Mouse (Mus musculus): Measurements from ENCODE around the gene Eloa.
"Not testable (repeated sequence)": the region's sequence is repeated elsewhere in the genome, so short reads cannot be mapped to it uniquely, and the experiment has no call there.

Eloa gene

GRCm38 (mm10) chr4:135984556-135984955 is 37.0 kb downstream of the Eloa start:
- DNase-seq (ENCODE audit: low spot score in 2 of 2), result no peak

GRCm38 (mm10) chr4:135981524-135982063 is 40.0 kb downstream of the Eloa start:
- DNase-seq (ENCODE audit: low spot score in 2 of 2), result no peak

- DNase-seq (ENCODE audit: low spot score in 2 of 2), result not testable (repeated sequence)
These were observed 41.3 kb downstream of the Eloa start for GRCm38 (mm10) chr4:135980223-135980622.

GRCm38 (mm10) chr4:135976146-135976545 is 45.4 kb downstream of the Eloa start:
- DNase-seq (ENCODE audit: low spot score in 2 of 2), result peak in 1 of 2 experiments; percentile 0

GRCm38 (mm10) chr4:135972911-135973811 is 48.4 kb downstream of the Eloa start:
- no peak for DNase-seq (ENCODE audit: low spot score in 2 of 2)

GRCm38 (mm10) chr4:135972556-135972906 is 49.0 kb downstream of the Eloa start, which contains the start of gene Lypla2:
Gene Lypla2, minus strand, starts transcription at chr4:135972626.
- peak; percentile 84 for DNase-seq (ENCODE audit: low spot score in 2 of 2)

- peak in 1 of 2 experiments; percentile 31 for DNase-seq (ENCODE audit: low spot score in 2 of 2)
These were observed 49.6 kb downstream of the Eloa start for GRCm38 (mm10) chr4:135971805-135972555.

GRCm38 (mm10) chr4:135970585-135970984 is 51.0 kb downstream of the Eloa start:
- peak in 1 of 2 experiments; percentile 1 for DNase-seq (ENCODE audit: low spot score in 2 of 2)

- DNase-seq (ENCODE audit: low spot score in 2 of 2), result no peak
These were observed 52.4 kb downstream of the Eloa start for GRCm38 (mm10) chr4:135969070-135969750.

- DNase-seq (ENCODE audit: low spot score in 2 of 2), result no peak
These were observed 53.2 kb downstream of the Eloa start for GRCm38 (mm10) chr4:135968271-135968869.

GRCm38 (mm10) chr4:135967086-135967760 is 54.3 kb downstream of the Eloa start:
- no peak for DNase-seq (ENCODE audit: low spot score in 2 of 2)

- no peak for DNase-seq (ENCODE audit: low spot score in 2 of 2)
These were observed 55.3 kb downstream of the Eloa start for GRCm38 (mm10) chr4:135966283-135966682.

GRCm38 (mm10) chr4:135965113-135965512 is 56.5 kb downstream of the Eloa start:
- DNase-seq (ENCODE audit: low spot score in 2 of 2), result no peak

- DNase-seq (ENCODE audit: low spot score in 2 of 2), result peak; percentile 43 to 45
These were observed 57.1 kb downstream of the Eloa start for GRCm38 (mm10) chr4:135964426-135964825.

- DNase-seq (ENCODE audit: low spot score in 2 of 2), result peak; percentile 96
These were observed 57.9 kb downstream of the Eloa start, which contains the start of gene Gale for GRCm38 (mm10) chr4:135963457-135964193. Gene Gale, plus strand, starts transcription at chr4:135963727.

- no peak for DNase-seq (ENCODE audit: low spot score in 2 of 2)
These were observed 58.6 kb downstream of the Eloa start for GRCm38 (mm10) chr4:135962946-135963345.

- no peak for DNase-seq (ENCODE audit: low spot score in 2 of 2)
These were observed 59.4 kb downstream of the Eloa start for GRCm38 (mm10) chr4:135962198-135962597.

GRCm38 (mm10) chr4:135961709-135962108 is 59.9 kb downstream of the Eloa start:
- no peak for DNase-seq (ENCODE audit: low spot score in 2 of 2)

- DNase-seq (ENCODE audit: low spot score in 2 of 2), result peak; percentile 73 to 83
These were observed 60.8 kb downstream of the Eloa start for GRCm38 (mm10) chr4:135960717-135961116.

GRCm38 (mm10) chr4:135958354-135958753 is 63.2 kb downstream of the Eloa start:
- no peak for DNase-seq (ENCODE audit: low spot score in 2 of 2)
